Mouse (Mus musculus) adrenal gland, adult (tissue): ENCODE data around the gene Hs6st1.

Source experiments
- DNase-seq, 2 experiments: peaks; one replicate each; pipeline ENCODE4 v3.0.0; 2022 to 2023; ENCODE audit warnings: low spot score in 1 of 2; ENCODE audit not compliant: inconsistent age in 2 of 2

The Hs6st1 gene

GRCm38 (mm10) chr1:36064861-36065760 is 3.1 kb upstream of the Hs6st1 start:
- DNase-seq, result peak; percentile 94 to 98

- no peak for DNase-seq
These were observed 2.4 kb upstream of the Hs6st1 start for GRCm38 (mm10) chr1:36065761-36066150.

GRCm38 (mm10) chr1:36066216-36066980 is 1.8 kb upstream of the Hs6st1 start:
- DNase-seq, result peak in 1 of 2 experiments; percentile 88

GRCm38 (mm10) chr1:36067201-36067600 is 999 bp upstream of the Hs6st1 start:
- peak; percentile 32 to 39 for DNase-seq

GRCm38 (mm10) chr1:36067611-36068010 is 589 bp upstream of the Hs6st1 start:
- no peak for DNase-seq

- DNase-seq, result no peak
These were observed 426 bp downstream of the Hs6st1 start for GRCm38 (mm10) chr1:36068531-36069120.

- peak; percentile 45 to 74 for DNase-seq
These were observed 1.1 kb downstream of the Hs6st1 start for GRCm38 (mm10) chr1:36069291-36069771.

- peak in 1 of 2 experiments; percentile 72 for DNase-seq
These were observed 2.0 kb downstream of the Hs6st1 start for GRCm38 (mm10) chr1:36070190-36070589.

GRCm38 (mm10) chr1:36070740-36071139 is 2.5 kb downstream of the Hs6st1 start:
- DNase-seq, result no peak

- peak in 1 of 2 experiments; percentile 70 for DNase-seq
These were observed 3.0 kb downstream of the Hs6st1 start for GRCm38 (mm10) chr1:36071176-36071575.

- DNase-seq, result no peak
These were observed 3.4 kb downstream of the Hs6st1 start for GRCm38 (mm10) chr1:36071611-36072010.

GRCm38 (mm10) chr1:36072588-36073556 is 4.7 kb downstream of the Hs6st1 start:
- peak; percentile 88 to 95 for DNase-seq

GRCm38 (mm10) chr1:36073566-36073965 is 5.4 kb downstream of the Hs6st1 start:
- no peak for DNase-seq

- no peak for DNase-seq
These were observed 6.0 kb downstream of the Hs6st1 start for GRCm38 (mm10) chr1:36074197-36074596.

- DNase-seq, result no peak
These were observed 6.8 kb downstream of the Hs6st1 start for GRCm38 (mm10) chr1:36074968-36075367.

- DNase-seq, result no peak
These were observed 7.5 kb downstream of the Hs6st1 start for GRCm38 (mm10) chr1:36075652-36076051.

- peak in 1 of 2 experiments; percentile 42 for DNase-seq
These were observed 8.9 kb downstream of the Hs6st1 start for GRCm38 (mm10) chr1:36077084-36077483.

GRCm38 (mm10) chr1:36078250-36078649 is 10.1 kb downstream of the Hs6st1 start:
- no peak for DNase-seq

- peak; percentile 37 to 54 for DNase-seq
These were observed 11.5 kb downstream of the Hs6st1 start for GRCm38 (mm10) chr1:36079679-36080078.

- no peak for DNase-seq
These were observed 12.8 kb downstream of the Hs6st1 start for GRCm38 (mm10) chr1:36080974-36081373.
